Mouse (Mus musculus) kidney, adult 11 months (tissue): Measurements from ENCODE around the gene Mtmr12.
"Not testable (repeated sequence)": the region's sequence is repeated elsewhere in the genome, so short reads cannot be mapped to it uniquely, and the experiment has no call there.

Experiments
- DNase-seq: peaks from one replicate; pipeline ENCODE4 v3.0.0; 2022

The Mtmr12 gene

GRCm38 (mm10) chr15:12204319-12205159 is at the start of gene Mtmr12:
Mtmr12 (plus strand) TSS chr15:12205028.
- DNase-seq = peak; percentile 99

GRCm38 (mm10) chr15:12178126-12178525 is 26.7 kb upstream of the Mtmr12 start:
- DNase-seq = no peak

- DNase-seq = not testable (repeated sequence)
Measured at GRCm38 (mm10) chr15:12181181-12181805, 23.5 kb upstream of the Mtmr12 start.

GRCm38 (mm10) chr15:12193880-12194816 is 10.7 kb upstream of the Mtmr12 start:
- DNase-seq = peak; percentile 90

GRCm38 (mm10) chr15:12194817-12195735 is 9.8 kb upstream of the Mtmr12 start:
- no peak for DNase-seq

- DNase-seq = no peak
Measured at GRCm38 (mm10) chr15:12195966-12196365, 8.9 kb upstream of the Mtmr12 start.

GRCm38 (mm10) chr15:12196410-12197191 is 8.2 kb upstream of the Mtmr12 start:
- DNase-seq = peak; percentile 70

- DNase-seq = peak; percentile 78
Measured at GRCm38 (mm10) chr15:12197361-12197760, 7.5 kb upstream of the Mtmr12 start.

- peak; percentile 91 for DNase-seq
Measured at GRCm38 (mm10) chr15:12200021-12200420, 4.8 kb upstream of the Mtmr12 start.

- no peak for DNase-seq
Measured at GRCm38 (mm10) chr15:12201856-12202255, 3.0 kb upstream of the Mtmr12 start.

GRCm38 (mm10) chr15:12202456-12202855 is 2.4 kb upstream of the Mtmr12 start:
- DNase-seq = no peak

- DNase-seq = not testable (repeated sequence)
Measured at GRCm38 (mm10) chr15:12203008-12203407, 1.8 kb upstream of the Mtmr12 start.

GRCm38 (mm10) chr15:12203512-12204318 is 1.1 kb upstream of the Mtmr12 start:
- peak; percentile 57 for DNase-seq

GRCm38 (mm10) chr15:12205160-12205901 is 503 bp downstream of the Mtmr12 start:
- DNase-seq = no peak

- DNase-seq = no peak
Measured at GRCm38 (mm10) chr15:12205902-12206645, 1.2 kb downstream of the Mtmr12 start.

- peak; percentile 74 for DNase-seq
Measured at GRCm38 (mm10) chr15:12206646-12207222, 1.9 kb downstream of the Mtmr12 start.

GRCm38 (mm10) chr15:12207556-12208090 is 2.8 kb downstream of the Mtmr12 start:
- DNase-seq = peak; percentile 87

- no peak for DNase-seq
Measured at GRCm38 (mm10) chr15:12211577-12211976, 6.7 kb downstream of the Mtmr12 start.
